ENCODE assay signal across 34 mouse cellular contexts in genomic region chr8:11540182-11540581, GRCm38 (mm10).
"Had no signal": no experiment of that assay in that cellular context is flagged by ENCODE, and none has a peak within 500 bp of the region (broad histone marks: within the 10 kb centered on the region; RNA-seq: fewer than 3 reads in every experiment).

No protein-coding gene starts in this region.

- H3K4me1 ChIP-seq: heart, embryonic 10.5 days; heart, embryonic 12.5 days; heart, embryonic 15.5 days; hindbrain, embryonic 12.5 days; hindbrain, embryonic 13.5 days; hindbrain, embryonic 15.5 days; kidney, embryonic 15.5 days had no signal

- H3K27ac ChIP-seq: heart, embryonic 10.5 days; heart, embryonic 13.5 days; heart, embryonic 15.5 days; hindbrain, embryonic 10.5 days; hindbrain, embryonic 12.5 days; hindbrain, embryonic 13.5 days; hindbrain, embryonic 14.5 days; hindbrain, embryonic 15.5 days; hindbrain, postnatal 0 days; intestine, embryonic 15.5 days; kidney, embryonic 15.5 days; kidney, postnatal 0 days; layer of hippocampus, adult 2 months had no signal

- H3K9me3 ChIP-seq: heart, embryonic 10.5 days; heart, embryonic 13.5 days; heart, embryonic 15.5 days; hindbrain, embryonic 12.5 days; hindbrain, embryonic 13.5 days; hindbrain, embryonic 15.5 days; intestine, embryonic 15.5 days; kidney, embryonic 15.5 days had no signal

- H3K9ac ChIP-seq: heart, embryonic 12.5 days; heart, embryonic 13.5 days; heart, embryonic 15.5 days; hindbrain, embryonic 12.5 days; hindbrain, embryonic 13.5 days; hindbrain, embryonic 14.5 days; hindbrain, embryonic 15.5 days; intestine, embryonic 15.5 days; kidney, embryonic 15.5 days had no signal

- DNase-seq: heart, postnatal 10 days; heart, postnatal 14 days; heart, postnatal 36 days; heart, postnatal 4 days; kidney, adult 11 months; kidney, adult 18-20 months; kidney, adult 2 months; kidney, adult 8-10 months; kidney, adult 9 months; kidney, postnatal 10 days; kidney, postnatal 14 days; kidney, postnatal 36 days; kidney, postnatal 4 days; layer of hippocampus, adult 9-11 months; layer of hippocampus, postnatal 36 days had no signal

- ATAC-seq: hindbrain, embryonic 16.5 days; hindbrain, postnatal 0 days; inflammation-experienced regulatory T-cells, adult 6 months; intestine, embryonic 15.5 days; intestine, embryonic 16.5 days; intestine, postnatal 0 days had no signal

- H3K4me3 ChIP-seq: heart, embryonic 10.5 days; heart, embryonic 12.5 days; heart, embryonic 13.5 days; heart, embryonic 15.5 days; hindbrain, embryonic 10.5 days; hindbrain, embryonic 12.5 days; hindbrain, embryonic 13.5 days; hindbrain, embryonic 15.5 days; intestine, embryonic 15.5 days; kidney, embryonic 15.5 days; layer of hippocampus, adult 2 months had no signal

- H3K27me3 ChIP-seq: heart, embryonic 12.5 days; heart, embryonic 13.5 days; heart, embryonic 15.5 days; hindbrain, embryonic 12.5 days; hindbrain, embryonic 13.5 days; hindbrain, embryonic 15.5 days; intestine, embryonic 15.5 days; kidney, embryonic 15.5 days had no signal

- H3K4me2 ChIP-seq: heart, embryonic 11.5 days; heart, embryonic 12.5 days; heart, embryonic 13.5 days; heart, embryonic 15.5 days; hindbrain, embryonic 12.5 days; hindbrain, embryonic 13.5 days; hindbrain, embryonic 14.5 days; hindbrain, embryonic 15.5 days; intestine, embryonic 15.5 days; kidney, embryonic 15.5 days had no signal
